Mouse (Mus musculus): ENCODE measurements around the gene Gm45713. TPM values are rescaled to one million over a fixed set of nuclear protein-coding genes. Genes with fewer than 3 reads are reported as not detected.

The Gm45713 gene
- total RNA-seq (2012; rRNA removed): 0.36 and 0.90 TPM in 2 replicates

- peak within 1 kb of the TSS; percentile 38 to 56; a peak in 3 of 4 replicates for H3K4me3 ChIP-seq (ENCODE audit: insufficient read depth in 1 of 2, low read depth in 1 of 2, low read length in 2 of 2, poor library complexity in 1 of 2, severe bottlenecking in 1 of 2)
- peak; percentile 42; the same call in 1 of the 2 replicates for TF ChIP-seq ZC3H11A (IDR thresholded peaks at IDR 0.05; ENCODE audit: borderline replicate concordance, low read depth, low read length)
- TF ChIP-seq MAFK (IDR thresholded peaks at IDR 0.05; ENCODE audit: insufficient read depth, low read depth, low read length): no peak
- TF ChIP-seq CHD2 (IDR thresholded peaks at IDR 0.05; ENCODE audit: low read depth, low read length): no peak
- in situ Hi-C loops (cut with MboI; ENCODE audit: low sequenced_read_pairs in 2 of 2, unreplicated experiment in 2 of 2): no loop called here
- peaks cover 0 to 18% of the 10 kb centered on the region in 2 experiments; a peak in 1 of 4 replicates for H3K4me1 ChIP-seq (ENCODE audit: control insufficient read depth in 2 of 2, insufficient read depth in 2 of 2, low read length in 2 of 2, poor library complexity in 1 of 2)
- peak within 1 kb of the TSS; percentile 55; the same call in 1 of the 2 replicates for H3K9ac ChIP-seq (ENCODE audit: insufficient read depth, low read depth, low read length, poor library complexity, severe bottlenecking)
- no peaks in the 10 kb centered on the region for H3K9me3 ChIP-seq (ENCODE audit: control insufficient read depth, insufficient read depth, low read depth, low read length)
- peak; percentile 63 for DNase-seq (ENCODE audit: low read depth, low spot score)
- H3K36me3 ChIP-seq (ENCODE audit: control insufficient read depth, insufficient read depth, low read length, poor library complexity, severe bottlenecking): no peaks in the 10 kb centered on the region
- H3K27ac ChIP-seq (ENCODE audit: insufficient read depth, low read depth, low read length, poor library complexity, severe bottlenecking): no peak within 1 kb of the TSS
These were observed at the start of gene Gm45713, which contains the start of gene Flt3l for GRCm38 (mm10) chr7:45135993-45136567. Gm45713 (minus strand) TSS chr7:45136231. Flt3l (minus strand) TSS chr7:45136432.

- H3K9me3 ChIP-seq (ENCODE audit: control insufficient read depth, insufficient read depth, low read depth, low read length): no peaks in the 10 kb centered on the region
- in situ Hi-C loops (cut with MboI; ENCODE audit: low sequenced_read_pairs in 2 of 2, unreplicated experiment in 2 of 2): no loop called here
- no peak overlapping the region for H3K27ac ChIP-seq (ENCODE audit: insufficient read depth, low read depth, low read length, poor library complexity, severe bottlenecking)
- no peak for TF ChIP-seq MAFK (IDR thresholded peaks at IDR 0.05; ENCODE audit: insufficient read depth, low read depth, low read length)
- no peak for TF ChIP-seq CHD2 (IDR thresholded peaks at IDR 0.05; ENCODE audit: low read depth, low read length)
- no peak for TF ChIP-seq ZNF384 (IDR thresholded peaks at IDR 0.05; ENCODE audit: low read depth, low read length)
- no peak for TF ChIP-seq ZC3H11A (IDR thresholded peaks at IDR 0.05; ENCODE audit: borderline replicate concordance, low read depth, low read length)
- no peak for TF ChIP-seq HCFC1 (IDR thresholded peaks at IDR 0.05; ENCODE audit: borderline replicate concordance, insufficient read depth, low read length)
- DNase-seq (ENCODE audit: low read depth, low spot score): no peak
- no peak overlapping the region for H3K9ac ChIP-seq (ENCODE audit: insufficient read depth, low read depth, low read length, poor library complexity, severe bottlenecking)
- H3K4me1 ChIP-seq (ENCODE audit: control insufficient read depth in 2 of 2, insufficient read depth in 2 of 2, low read length in 2 of 2, poor library complexity in 1 of 2): peaks cover 0 to 11% of the 10 kb centered on the region in 2 experiments; a peak in 3 of 4 replicates
- no peak overlapping the region for H3K4me3 ChIP-seq (ENCODE audit: insufficient read depth in 1 of 2, low read depth in 1 of 2, low read length in 2 of 2, poor library complexity in 1 of 2, severe bottlenecking in 1 of 2)
- no peaks in the 10 kb centered on the region for H3K36me3 ChIP-seq (ENCODE audit: control insufficient read depth, insufficient read depth, low read length, poor library complexity, severe bottlenecking)
These were observed 47.6 kb upstream of the Gm45713 start for GRCm38 (mm10) chr7:45183672-45184071.

GRCm38 (mm10) chr7:45182606-45183005 is 46.6 kb upstream of the Gm45713 start:
- no peaks in the 10 kb centered on the region for H3K36me3 ChIP-seq (ENCODE audit: control insufficient read depth, insufficient read depth, low read length, poor library complexity, severe bottlenecking)
- H3K9me3 ChIP-seq (ENCODE audit: control insufficient read depth, insufficient read depth, low read depth, low read length): no peaks in the 10 kb centered on the region
- H3K4me3 ChIP-seq (ENCODE audit: insufficient read depth in 1 of 2, low read depth in 1 of 2, low read length in 2 of 2, poor library complexity in 1 of 2, severe bottlenecking in 1 of 2): peak overlapping the region; percentile 47 to 68
- H3K4me1 ChIP-seq (ENCODE audit: control insufficient read depth in 2 of 2, insufficient read depth in 2 of 2, low read length in 2 of 2, poor library complexity in 1 of 2): peaks cover 0 to 8% of the 10 kb centered on the region in 2 experiments; a peak in 2 of 4 replicates
- in situ Hi-C loops (cut with MboI; ENCODE audit: low sequenced_read_pairs in 2 of 2, unreplicated experiment in 2 of 2): no loop called here
- H3K27ac ChIP-seq (ENCODE audit: insufficient read depth, low read depth, low read length, poor library complexity, severe bottlenecking): no peak overlapping the region
- TF ChIP-seq ZC3H11A (IDR thresholded peaks at IDR 0.05; ENCODE audit: borderline replicate concordance, low read depth, low read length) (no peak), MAFK (IDR thresholded peaks at IDR 0.05; ENCODE audit: insufficient read depth, low read depth, low read length) (no peak), CHD2 (IDR thresholded peaks at IDR 0.05; ENCODE audit: low read depth, low read length) (no peak), ZNF384 (IDR thresholded peaks at IDR 0.05; ENCODE audit: low read depth, low read length) (no peak), HCFC1 (IDR thresholded peaks at IDR 0.05; ENCODE audit: borderline replicate concordance, insufficient read depth, low read length) (no peak)
- peak overlapping the region; percentile 61 for H3K9ac ChIP-seq (ENCODE audit: insufficient read depth, low read depth, low read length, poor library complexity, severe bottlenecking)
- DNase-seq (ENCODE audit: low read depth, low spot score): no peak

GRCm38 (mm10) chr7:45182199-45182601 is 46.2 kb upstream of the Gm45713 start:
- Histone ChIP-seq H3K9me3 (ENCODE audit: control insufficient read depth, insufficient read depth, low read depth, low read length) (no peaks in the 10 kb centered on the region), H3K36me3 (ENCODE audit: control insufficient read depth, insufficient read depth, low read length, poor library complexity, severe bottlenecking) (no peaks in the 10 kb centered on the region), H3K4me1 (ENCODE audit: control insufficient read depth in 2 of 2, insufficient read depth in 2 of 2, low read length in 2 of 2, poor library complexity in 1 of 2) (peaks cover 0 to 10% of the 10 kb centered on the region in 2 experiments; a peak in 2 of 4 replicates), H3K9ac (ENCODE audit: insufficient read depth, low read depth, low read length, poor library complexity, severe bottlenecking) (peak overlapping the region; percentile 61), H3K27ac (ENCODE audit: insufficient read depth, low read depth, low read length, poor library complexity, severe bottlenecking) (no peak overlapping the region), H3K4me3 (ENCODE audit: insufficient read depth in 1 of 2, low read depth in 1 of 2, low read length in 2 of 2, poor library complexity in 1 of 2, severe bottlenecking in 1 of 2) (peak overlapping the region; percentile 64 to 76)
- TF ChIP-seq HCFC1 (IDR thresholded peaks at IDR 0.05; ENCODE audit: borderline replicate concordance, insufficient read depth, low read length): no peak
- no peak for TF ChIP-seq MAFK (IDR thresholded peaks at IDR 0.05; ENCODE audit: insufficient read depth, low read depth, low read length)
- TF ChIP-seq ZC3H11A (IDR thresholded peaks at IDR 0.05; ENCODE audit: borderline replicate concordance, low read depth, low read length): no peak
- no peak for TF ChIP-seq CHD2 (IDR thresholded peaks at IDR 0.05; ENCODE audit: low read depth, low read length)
- TF ChIP-seq ZNF384 (IDR thresholded peaks at IDR 0.05; ENCODE audit: low read depth, low read length): no peak
- in situ Hi-C loops (cut with MboI; ENCODE audit: low sequenced_read_pairs in 2 of 2, unreplicated experiment in 2 of 2): no loop called here
- DNase-seq (ENCODE audit: low read depth, low spot score): peak; percentile 90

Data from ES-E14 (cell line).